Mouse (Mus musculus): Measurements from ENCODE around the gene Synj2.

The Synj2 gene

GRCm38 (mm10) chr17:5941230-5942043 lies at the start of gene Synj2:
Gene Synj2, plus strand, starts transcription at chr17:5941280.
- DNase-seq: peak; percentile 72 to 84

DNA sequence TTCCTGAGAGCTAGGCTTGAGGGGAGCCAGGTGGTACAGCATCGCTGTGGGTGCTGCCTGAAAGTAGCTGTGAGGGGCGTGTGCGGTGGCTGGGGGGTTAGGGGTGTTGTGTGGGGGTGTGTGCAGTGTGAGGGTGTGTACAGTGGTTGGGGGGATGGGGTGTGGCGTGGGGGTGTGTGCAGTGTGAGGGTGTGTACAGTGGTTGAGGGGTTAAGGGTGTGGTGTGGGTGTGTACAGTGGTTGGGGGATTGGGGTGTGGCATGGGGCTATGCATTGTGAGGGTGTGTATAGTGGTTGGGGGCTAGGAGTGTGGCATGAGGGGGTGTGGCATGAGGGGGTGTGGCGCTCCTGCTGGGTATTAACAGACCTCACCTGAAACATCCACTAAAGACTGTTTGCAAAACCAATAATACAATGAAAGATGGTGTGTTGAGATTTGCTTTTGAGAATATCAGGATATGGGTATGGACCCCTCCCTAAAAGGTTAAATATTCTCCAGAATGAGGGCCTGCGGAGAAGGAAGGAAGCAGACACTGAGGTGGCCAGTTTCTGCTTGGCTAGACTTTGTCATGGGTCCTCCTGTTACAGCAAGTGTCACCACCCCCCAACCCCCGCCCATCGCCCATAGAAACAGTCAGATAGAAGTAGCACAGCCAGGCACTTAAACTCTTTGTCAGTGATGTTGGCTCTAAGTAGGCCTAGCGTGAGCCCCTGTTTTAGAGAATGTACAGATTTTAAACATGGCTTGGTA lies 49.0 kb upstream of the Synj2 start:
- DNase-seq: no peak

GRCm38 (mm10) chr17:5893092-5893491 lies 48.0 kb upstream of the Synj2 start:
- peak; percentile 36 to 67 for DNase-seq

- DNase-seq: no peak
Observed at GRCm38 (mm10) chr17:5893574-5894148, 47.4 kb upstream of the Synj2 start.

DNA sequence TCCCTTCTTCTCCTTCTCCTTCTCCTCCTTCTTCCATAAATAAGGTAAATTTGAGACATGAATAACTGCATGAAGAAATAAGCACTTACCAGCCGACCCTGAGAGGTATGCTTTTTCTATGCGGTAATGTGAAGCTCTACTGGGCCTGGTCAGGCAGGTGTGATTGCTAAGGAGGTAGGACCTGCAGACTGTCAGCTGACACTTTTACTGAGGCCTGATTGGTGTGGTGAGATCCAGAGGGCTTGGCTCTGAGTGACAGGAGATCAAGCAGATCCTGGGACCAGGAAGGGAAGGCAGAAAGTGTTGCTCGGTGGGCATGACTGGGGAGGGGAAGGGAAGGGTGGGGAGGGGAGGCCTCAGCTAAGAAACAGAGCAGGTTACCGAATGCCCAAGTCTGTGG lies 45.0 kb upstream of the Synj2 start:
- DNase-seq: no peak

DNA sequence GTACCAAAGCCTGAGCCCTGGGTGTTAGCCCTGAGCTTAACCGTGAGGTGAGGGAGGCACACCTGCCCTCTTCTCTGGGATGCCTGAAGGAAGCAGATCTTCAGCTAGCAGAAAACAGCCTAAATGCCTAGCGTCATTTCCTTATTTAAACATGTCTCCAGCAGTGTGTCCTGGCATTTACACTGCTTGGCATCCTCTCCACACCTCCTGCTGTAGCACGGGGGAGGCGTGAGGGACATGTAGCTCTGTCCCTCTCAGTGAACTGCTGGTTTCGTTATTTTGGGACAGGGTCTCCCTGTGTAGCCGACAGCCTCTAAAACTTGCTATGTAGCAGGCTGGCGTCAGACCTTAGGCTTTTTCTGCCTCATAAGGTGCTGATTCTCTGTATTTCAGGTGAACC lies 44.5 kb upstream of the Synj2 start:
- DNase-seq: no peak

GRCm38 (mm10) chr17:5897326-5898200 lies 43.5 kb upstream of the Synj2 start:
- no peak for DNase-seq

DNA sequence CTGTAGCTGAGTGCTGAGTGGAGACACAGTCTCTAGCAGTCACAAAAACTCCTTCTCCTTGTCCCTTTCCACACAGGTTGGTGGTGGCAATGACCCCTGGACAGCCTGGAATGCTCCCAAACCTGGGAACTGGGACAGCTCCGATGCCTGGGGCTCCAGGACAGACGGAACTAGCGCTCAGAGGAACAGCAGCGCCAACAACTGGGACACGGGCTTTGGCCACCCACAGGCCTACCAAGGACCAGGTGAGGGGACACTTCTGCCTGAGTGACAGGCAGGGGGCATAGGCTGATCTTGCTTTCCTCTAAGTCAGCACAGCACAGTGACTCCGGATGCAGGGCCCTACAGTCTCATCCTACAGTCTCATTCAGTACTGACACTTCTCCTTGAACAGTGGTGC lies 41.8 kb upstream of the Synj2 start:
- no peak for DNase-seq

- DNase-seq: no peak
Observed at GRCm38 (mm10) chr17:5901381-5901780, 39.7 kb upstream of the Synj2 start.

DNA sequence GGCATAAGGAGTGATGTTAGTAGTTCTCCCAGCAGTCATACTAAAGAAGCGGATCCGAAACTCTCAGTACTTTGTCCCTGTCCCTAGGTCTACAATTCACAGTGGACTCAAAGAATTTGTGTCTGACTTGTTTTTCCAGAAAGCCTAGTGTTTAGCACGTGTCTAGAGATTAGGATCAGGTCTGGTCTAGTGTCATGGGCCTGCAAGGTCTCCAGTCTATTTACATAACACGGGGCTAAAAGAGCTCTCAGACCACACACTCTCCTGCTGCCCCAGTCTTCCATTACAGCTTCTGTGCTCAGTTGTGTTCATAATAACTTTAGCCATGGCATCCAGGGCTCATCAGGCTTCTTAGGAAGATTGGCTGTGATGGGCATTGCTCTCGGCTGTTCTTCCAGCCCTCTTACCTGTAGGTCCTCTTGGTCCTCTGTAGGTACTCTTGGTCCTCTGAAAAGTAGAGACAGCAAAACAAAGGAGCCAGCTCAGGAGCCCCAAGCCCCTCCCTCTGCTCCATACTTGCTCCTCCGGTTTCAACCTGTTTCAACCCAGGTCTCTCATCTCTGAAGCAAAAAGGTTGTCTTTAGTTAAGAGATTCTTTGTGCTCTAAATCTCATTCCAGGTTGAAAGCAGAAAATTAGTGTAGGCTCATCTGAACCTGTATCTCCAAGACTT lies 37.3 kb upstream of the Synj2 start:
- no peak for DNase-seq

DNA sequence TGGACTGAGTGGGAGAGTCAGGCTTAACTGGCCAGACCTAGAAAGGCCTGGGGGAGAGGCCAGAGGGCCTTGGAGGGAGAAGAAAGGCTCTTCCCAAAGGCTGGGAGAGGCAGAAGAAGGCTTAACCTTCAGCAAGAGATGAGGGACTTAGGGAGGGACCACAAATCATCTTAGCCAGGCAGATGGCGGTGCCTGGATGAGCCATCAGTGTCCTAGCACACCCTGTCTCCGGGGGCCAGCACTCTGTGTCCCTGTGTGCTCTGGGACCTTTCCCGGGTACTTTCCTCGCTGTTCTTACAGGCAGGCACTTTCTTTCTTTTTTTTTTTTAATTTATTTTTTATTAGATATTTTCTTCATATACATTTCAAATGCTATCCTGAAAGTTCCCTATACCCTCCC lies 31.4 kb upstream of the Synj2 start:
- no peak for DNase-seq

GRCm38 (mm10) chr17:5911591-5911990 lies 29.5 kb upstream of the Synj2 start:
- no peak for DNase-seq

GRCm38 (mm10) chr17:5912797-5913196 lies 28.3 kb upstream of the Synj2 start:
- no peak for DNase-seq

DNA sequence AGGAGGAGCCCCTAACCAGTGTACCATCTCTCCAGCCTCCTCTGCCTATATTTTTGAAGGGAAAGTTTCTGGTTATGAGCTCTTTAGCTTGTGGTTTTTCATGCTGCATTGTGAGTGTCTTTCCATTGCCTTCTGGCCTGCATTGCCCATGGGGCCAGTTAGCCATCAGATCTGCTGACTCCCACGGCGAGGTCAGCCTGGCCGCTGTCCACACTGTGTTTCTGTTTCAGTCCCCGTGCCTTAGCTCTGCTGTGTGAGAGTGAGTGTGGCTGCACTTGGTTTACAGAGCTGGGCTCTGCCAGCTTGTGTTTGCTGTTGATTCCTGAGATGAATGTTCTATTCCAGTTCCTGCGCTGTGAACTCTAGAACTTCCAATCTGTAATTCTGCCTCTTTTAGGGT lies 26.9 kb upstream of the Synj2 start:
- DNase-seq: peak; percentile 27 to 34

- no peak for DNase-seq
Observed at GRCm38 (mm10) chr17:5921954-5922353, 19.1 kb upstream of the Synj2 start.

GRCm38 (mm10) chr17:5923281-5923680 lies 17.8 kb upstream of the Synj2 start:
- DNase-seq: peak; percentile 53 to 58

- DNase-seq: no peak
Observed at GRCm38 (mm10) chr17:5924238-5924637, 16.8 kb upstream of the Synj2 start.

GRCm38 (mm10) chr17:5926710-5927109 lies 14.4 kb upstream of the Synj2 start:
- DNase-seq: no peak

DNA sequence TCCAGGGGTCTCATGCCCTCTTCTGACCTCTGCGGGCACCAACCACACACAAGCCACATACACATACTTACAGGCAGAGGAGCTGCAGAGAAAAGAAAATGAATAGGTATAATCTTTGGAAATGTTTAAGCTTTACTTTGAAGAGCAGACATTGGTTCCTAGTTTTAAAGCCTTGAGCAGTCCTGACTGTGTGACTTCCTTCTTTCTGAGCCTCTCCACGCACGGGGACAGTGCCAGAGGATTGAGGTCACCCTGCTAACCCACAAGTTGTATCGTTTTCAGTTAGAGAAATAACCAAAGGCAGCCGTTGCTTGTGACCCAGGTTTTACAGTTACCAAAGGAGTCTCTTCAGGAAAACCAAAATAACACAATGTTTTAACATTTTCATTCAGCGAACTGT lies 12.0 kb upstream of the Synj2 start:
- DNase-seq: no peak

GRCm38 (mm10) chr17:5932161-5932560 lies 8.9 kb upstream of the Synj2 start:
- no peak for DNase-seq

DNA sequence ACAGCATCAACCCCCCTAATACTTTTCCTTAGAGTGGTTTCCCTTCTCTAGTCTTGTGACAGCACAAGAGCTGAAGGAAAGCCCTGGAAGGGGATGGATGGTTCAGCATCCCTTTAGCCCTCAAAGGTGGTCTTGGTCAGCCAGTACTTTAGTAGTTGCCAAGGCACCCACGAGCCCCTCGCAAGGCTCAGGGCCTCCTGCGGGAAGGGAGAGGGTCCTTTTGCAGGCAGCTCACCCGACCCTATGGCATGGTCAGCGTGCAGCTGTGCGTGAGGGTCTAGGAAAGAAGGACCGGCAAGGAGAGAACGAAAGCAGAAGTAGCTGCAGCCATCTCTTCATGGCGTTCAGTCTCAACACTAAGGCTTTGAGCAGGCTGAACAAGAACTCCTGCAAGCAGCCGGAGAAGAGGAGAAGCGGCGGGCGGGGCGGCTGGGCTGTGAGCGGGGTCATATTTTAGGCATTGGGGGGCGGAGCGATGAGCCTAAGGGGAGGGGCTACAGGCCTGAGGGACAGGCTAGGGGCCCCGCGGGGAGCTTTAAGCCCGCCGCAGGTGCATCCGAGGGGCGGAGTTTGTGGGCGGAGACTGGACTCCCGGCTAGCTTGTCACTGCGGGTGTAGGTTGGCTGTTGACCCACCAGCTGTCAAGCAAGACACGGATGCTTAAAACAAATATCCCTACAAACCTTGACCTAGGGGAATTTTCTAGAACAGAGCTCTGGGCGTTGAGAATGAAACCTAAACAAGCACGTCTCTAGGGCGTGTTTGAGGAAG lies 6.3 kb upstream of the Synj2 start:
- DNase-seq: peak; percentile 87 to 91
